Mouse (Mus musculus) lung, postnatal 25 days (tissue): ENCODE data around the gene Wasf2.
"Not testable (repeated sequence)": the region's sequence is repeated elsewhere in the genome, so short reads cannot be mapped to it uniquely, and the experiment has no call there.

Experiments used
- DNase-seq: peaks from one replicate; pipeline ENCODE4 v3.0.0; 2022; ENCODE audit warnings: low spot score

Gene Wasf2

DNA sequence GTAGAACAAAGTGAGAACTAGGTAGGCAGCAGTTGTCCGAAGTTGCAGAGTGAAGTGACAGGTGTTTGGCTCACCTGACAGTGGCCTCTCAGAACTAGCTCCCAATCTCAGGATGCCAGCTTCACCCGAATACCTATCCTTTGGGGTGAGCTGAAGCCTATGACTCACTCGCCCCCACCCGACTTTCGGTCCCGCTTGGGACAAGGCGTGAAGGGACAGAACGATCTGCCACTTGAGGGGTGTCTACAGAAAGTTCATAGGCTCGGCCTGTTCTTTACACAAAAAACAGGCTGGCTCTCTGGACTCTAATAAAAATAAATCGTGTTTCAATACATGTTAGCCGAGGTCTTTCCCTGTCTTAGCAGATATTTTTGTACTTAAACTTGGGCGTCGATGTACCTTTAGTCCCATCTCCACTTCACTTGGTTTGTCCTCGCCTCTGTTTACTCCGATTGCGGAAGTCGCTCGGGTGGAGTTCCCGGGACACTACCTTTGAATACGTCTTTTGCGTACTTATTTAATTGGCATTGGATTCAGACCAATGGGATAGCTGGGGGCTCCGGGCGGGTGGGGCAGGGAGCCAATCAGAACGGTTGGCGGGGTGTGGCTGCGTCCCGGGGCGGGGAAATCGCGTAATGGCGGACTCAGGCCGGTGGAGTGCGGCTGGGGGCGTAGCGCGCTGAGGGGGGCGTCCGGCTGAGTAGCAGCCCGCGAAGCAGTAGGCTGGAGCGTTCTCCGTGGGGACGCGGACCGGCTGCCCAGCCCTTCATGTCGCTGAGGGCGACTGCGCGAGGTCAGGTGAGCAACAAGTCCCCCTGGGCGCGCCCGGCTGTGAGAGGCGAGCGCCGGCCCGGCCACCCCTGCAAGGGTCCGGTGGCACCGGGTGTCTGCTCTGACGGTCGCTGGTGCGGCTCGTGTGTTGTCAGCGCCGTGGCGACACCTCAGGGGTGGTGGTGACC lies at the start of gene Wasf2:
TSS of gene Wasf2 (plus strand) at position 575 of the 959 bp plus-strand sequence.
- DNase-seq: peak; percentile 96

DNA sequence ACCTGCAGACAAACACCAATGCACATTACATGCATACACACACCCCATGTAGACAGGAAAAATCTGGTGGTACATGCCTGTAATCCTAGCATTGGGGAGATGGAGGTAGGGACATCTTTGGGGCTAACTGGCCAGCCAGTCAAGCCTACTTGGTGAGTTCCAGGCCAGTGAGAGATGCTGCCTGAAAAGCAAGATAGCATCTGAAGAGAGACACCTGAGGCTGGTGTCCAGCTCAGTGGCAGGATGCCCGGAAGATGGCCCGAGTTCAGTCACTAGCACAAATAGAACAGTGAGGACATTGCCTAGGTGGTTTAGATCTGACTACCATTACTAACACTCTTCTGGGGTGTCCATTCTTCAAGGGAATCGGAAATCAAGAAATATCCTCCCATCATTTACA lies 49.4 kb upstream of the Wasf2 start:
- DNase-seq: no peak

DNA sequence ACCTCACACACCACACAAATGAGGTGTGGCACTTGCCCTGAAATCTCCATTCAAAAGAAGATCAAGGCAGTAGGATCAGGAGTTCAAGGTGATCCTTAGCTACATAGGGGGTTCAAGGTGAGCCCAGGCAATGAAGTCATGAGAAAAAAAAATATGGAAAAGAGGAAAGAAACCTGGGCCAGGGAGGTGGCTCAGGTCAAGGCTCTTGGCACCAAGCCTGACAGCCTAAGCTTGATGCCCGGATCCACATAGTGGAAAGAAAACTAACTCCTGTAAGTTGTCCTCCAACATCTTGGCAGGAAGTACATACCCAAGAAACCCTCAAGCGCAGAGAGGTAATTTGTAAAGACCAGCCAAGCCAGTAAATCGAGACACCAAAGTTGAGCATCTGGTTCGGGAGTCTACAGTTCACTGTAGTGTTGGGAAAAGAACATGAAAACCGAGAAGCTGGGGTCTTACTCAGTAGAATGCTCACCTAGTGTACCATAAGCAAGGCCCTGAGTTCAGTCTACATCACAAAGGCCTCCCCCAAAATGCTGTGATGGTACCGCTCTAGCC lies 48.0 kb upstream of the Wasf2 start:
- no peak for DNase-seq

DNA sequence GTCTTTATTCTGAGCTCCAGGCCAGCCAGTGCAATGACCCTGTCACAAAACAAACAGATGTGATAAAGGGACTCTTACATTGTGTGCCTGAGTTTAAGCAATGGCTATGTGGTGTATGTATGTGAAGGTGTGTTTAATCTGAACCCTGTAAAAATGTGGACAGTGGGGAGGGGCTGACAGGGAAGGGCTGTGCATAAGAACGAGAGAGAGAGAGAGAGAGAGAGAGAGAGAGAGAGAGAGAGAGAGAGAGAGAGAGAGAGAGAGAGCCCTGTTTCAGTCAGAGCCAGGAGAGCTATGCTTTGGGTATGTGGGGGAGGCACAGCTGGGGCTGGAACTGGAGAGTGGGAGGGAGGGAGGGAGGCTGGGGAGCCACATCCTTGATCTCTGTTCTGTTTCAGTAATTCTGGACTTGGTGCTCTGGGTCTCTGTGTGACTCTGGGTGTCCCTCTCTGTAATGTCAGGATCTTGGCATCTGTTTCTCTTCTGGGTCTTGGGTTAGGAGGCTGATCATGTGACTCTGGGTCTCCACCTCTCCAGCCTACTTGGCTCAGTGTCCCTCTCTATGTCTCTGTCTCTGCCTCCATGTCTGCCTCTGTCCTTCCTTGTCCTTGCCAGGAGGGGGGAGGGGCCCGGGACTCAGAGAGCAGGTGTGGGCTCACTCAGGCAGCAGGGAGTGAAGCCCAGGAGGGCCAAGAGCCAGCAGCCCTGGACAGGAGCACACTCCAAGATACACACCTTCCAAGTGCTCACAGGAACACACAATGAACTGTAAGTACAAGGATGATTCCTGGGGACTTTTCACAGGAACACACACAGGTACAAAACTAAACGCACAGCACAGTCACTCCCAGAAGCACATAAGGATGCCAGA lies 46.1 kb upstream of the Wasf2 start:
- peak; percentile 55 for DNase-seq

DNA sequence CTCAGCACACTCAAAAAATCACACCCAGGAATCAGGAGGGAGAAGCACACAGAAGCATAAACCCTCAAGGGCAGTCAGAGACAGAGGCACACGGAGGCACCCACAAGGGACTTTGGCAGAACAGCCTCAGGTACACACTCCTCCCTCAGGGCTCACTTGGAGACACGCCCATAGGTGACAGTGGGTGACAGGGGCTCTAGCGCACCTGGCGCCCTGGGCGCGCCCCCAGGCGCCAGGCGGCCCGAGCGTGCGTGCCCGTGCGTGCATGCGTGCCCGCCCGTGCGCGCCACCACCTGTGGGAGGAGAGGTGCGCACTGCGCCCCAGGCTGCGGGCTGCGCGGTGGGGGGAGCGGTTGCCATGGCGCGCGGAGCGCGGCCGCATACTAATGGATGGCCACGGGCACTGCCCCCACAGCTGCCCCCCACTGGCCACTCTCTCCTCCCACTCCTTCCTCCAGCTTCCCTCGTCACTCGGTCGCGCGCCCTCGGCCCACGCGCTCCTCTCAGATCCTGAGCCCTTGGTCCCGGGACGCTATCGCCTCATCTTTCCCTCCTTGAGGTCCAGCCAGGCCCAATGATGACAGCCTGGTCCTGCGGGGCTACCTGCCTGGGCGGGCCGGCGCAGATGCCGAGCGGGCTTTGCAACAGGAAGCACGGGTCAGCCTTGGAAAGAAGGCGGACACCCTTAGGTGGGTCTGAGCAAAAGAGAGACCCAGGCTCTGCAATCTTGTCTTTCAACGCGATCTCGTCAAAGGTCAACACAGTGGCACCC lies 45.1 kb upstream of the Wasf2 start:
- DNase-seq: no peak

DNA sequence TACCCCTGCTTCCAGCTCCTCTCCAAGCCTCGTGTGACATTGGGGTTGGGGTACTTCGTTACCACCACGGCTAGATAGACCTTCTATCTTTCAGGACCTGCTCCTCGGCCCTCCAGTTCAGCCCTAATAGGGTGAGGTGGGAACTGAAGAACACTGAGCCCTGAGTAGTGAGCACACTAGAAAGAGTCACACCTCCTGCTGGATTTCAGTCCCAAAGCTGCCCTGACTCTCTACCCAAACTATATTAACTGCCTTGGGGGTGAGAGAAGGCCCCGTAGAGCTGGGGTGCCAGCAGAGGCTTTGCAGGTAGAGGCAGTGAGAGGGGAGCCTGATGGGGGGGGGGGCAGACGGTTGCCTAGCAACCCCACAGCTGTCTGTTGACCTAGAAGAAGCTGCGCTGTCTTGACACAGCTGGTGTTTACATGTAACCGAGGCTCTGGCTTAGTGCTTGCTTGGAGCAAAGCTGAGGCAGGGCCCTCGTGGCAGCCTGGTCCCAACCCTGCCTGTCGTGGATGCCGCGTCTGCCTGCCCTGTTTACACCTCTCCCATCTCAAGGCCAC lies 44.4 kb upstream of the Wasf2 start:
- DNase-seq: peak; percentile 52

DNA sequence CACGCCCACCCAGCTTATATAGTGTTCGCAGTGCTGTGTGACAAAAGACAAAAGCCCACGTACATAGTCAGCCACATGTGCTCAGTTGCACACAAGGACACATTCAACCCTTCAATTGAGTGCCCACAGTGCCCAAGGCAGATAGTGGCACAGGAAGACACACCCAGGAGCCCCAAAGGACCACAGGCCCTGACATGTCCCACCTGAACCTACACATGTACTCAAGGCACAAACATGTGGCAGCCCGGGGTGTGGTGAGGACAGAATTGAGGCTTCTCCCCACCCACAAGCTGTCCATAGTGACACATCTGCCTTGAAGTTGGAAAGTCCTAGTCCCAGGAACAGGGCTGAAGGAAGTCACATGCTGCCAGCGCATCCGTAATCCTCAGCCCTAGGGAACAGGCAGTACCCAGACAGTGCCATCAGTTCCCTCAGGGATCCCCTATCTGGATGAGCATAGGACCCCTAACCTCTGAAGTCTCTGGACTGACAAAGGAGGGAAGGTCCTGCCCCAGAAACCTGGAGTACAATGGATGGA lies 43.1 kb upstream of the Wasf2 start:
- peak; percentile 35 for DNase-seq

DNA sequence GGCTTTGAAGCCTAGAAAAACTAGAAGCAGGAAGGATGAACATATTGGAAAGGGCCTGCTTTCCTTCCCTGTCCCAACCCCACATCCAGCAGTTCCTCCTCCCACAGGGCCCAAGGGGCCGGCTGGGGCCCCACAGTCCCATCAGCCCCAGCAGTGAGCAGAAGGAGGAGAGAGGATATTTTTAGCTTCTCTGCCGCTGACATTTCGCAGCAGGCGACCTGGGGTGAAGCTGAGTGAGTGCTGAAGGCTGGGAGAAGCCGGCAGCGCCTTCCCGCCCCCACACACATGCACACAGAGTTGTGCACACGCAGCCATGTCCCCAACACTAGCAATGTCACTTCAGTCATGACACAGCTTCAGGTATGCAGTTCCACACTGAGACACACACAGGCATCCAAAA lies 42.5 kb upstream of the Wasf2 start:
- peak; percentile 59 for DNase-seq

DNA sequence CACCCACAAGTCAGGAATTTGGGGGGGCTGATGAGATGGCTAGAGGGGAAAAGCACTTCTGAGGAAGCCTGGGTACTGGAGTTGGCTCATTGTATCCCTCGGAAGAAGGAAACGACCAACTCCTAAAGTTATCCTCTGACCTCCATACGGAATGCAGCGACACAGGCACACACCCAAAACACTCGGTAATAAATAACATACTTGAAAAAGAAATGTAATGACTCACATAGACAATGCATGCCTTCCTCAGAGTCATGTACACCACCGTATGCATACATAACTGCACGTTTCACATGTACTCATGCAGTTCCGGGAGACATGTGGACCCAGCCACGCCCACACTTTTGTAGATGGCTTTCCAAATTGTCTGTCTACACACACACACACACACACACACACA lies 41.0 kb upstream of the Wasf2 start:
- DNase-seq: no peak

DNA sequence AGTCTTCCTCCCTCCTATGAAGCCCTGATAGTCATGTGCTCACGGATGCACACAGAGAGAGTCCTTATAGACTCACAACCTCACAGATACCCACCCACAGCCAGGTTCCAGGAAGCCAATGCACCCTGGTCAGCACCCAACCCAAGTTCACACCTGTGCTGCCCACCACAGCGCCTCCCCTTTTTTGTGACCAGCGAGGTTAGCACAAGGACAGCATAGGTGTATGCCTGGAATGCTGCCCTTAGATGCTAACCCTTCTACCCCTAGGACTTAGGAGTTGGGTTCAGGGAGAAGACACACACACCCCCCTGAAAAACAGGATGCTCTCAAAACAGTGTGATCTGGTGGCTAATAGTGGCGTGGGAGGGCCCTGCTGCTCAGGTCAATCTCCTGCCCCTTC lies 40.5 kb upstream of the Wasf2 start:
- no peak for DNase-seq

DNA sequence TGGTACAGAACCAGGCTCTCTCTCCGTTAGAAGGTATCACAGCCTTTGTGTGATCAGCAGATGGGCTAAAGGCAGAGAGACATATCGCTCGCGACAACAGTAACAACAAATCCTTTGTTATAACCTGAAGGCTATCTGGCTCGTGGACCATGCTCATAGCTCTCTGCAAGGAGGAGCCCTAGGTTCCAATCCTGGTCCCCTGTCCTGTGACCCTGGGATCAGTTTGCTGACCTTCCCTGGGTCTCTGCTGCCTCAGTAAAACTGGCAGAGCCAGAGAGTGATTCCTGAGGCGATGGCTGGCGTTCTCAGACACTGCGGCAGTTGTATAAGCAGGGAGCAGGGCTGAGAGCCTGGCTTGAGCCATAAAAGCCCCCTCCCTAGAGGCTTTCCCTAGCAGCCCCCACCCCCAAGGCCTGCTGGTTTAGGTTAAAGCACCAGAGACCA lies 40.0 kb upstream of the Wasf2 start:
- DNase-seq: no peak

DNA sequence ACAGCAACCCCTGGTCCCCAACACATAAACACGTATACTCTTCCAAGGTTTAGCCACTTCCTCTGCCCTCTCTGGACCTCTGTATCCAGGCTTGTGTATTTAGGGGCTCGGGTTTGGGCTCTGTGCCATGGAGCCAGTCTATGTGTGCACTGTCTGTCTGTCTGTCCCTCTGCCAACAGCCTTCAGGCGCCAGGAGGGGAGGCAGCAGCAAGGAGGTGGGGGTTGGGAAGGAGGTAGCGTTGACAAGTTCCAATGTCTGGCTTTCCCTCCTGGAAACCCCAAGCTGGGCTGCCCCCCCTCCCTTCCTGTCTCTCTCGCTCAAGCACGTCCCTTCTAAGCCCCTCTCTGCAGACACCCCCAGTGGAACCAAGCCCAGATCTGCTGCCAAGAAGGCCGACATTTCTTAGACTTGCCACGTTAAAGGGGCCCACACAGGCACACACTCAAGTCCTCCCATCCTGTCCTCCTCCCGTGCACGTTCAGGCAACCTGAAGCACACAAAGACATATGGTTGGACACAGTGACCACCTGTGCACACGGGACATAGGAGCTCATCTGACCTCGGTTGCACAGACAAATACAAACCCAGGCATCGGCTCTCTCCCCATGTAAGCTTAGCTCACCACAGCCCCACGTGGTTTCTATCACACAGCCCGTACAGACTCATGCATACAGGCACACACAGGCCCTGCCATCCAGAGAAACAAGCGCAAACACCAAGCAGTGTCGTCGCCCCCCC lies 39.4 kb upstream of the Wasf2 start:
- peak; percentile 39 for DNase-seq

DNA sequence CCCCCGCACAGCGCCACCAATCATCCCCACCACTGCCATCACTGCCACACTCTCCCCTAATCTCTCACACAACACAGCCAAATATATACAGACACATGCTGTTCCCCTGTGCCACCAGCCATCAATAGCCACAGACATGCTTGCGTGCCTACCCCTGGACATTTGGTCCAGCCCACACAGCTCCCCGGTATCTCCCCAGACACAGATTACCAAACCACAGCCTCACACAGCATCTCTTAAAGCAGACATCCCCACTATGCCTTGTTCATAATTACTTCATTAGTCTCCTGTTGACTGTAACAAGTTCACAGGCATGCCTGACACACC lies 38.9 kb upstream of the Wasf2 start:
- no peak for DNase-seq

DNA sequence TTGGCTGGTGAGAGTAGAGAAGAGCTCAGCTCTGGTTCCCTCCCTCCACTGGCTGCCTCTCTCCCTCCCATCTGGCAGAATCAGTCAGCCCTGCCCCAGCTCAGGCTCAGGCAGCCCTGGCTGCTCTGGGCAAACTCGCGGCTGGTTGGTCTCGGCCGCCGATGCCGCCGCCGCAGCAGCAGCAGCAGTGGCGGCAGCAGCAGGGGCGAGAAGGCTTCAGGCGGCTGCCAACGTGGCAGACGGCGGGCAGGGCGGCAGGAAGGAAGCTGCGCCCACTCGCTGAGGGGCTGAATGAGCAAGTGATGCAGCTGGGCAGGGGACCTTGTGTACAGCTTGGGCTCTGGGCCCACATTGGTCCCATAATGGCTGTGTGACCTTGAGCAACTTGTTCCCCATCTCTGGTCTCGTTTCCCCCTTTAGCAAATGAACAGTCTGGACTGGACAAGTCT lies 37.8 kb upstream of the Wasf2 start:
- no peak for DNase-seq

DNA sequence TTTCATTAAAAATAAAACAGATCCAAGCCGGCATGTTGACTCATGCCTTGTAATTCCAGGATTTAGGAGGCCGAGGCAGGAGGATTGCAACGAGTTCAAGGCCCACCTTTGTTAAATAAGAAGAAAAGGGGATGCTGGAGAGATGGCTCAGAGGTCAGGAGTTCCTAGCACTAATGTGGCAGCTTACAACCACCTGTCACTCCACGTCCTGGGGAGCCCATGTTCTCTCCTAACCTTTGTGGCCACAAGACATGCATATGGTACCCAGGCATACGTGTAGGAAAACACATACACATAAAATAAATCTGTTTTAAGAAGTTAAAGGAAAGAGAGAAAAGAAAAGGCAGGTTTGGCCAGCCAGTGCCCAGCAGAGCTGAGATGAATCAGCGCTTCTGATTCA lies 37.2 kb upstream of the Wasf2 start:
- DNase-seq: no peak

DNA sequence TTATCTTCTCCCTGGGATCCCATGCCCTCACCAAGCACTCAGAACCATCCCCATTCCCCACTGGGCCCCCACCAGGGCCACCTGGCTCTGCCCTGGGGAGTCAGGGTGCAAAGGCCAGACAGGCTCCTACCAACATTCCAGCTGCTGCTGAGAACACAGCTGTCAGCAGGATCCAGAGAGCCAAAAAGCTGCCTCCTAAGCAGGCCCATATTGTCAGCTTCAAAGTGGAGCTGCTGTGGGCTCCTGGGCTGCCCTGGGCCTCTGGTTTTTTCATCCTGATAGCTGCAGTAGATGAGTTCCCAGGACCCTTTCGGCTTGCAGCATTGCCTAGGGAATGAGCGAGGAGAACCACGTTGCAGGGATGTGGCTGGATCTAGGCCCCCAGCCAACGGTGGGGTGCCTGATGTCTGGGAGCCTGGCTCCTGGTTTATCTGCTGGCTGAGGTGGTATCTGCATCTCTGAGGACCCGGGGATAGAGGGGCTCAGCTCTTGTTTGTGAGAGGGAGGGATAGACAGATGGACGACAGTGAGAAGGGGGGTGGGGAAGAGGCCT lies 36.7 kb upstream of the Wasf2 start:
- DNase-seq: no peak

DNA sequence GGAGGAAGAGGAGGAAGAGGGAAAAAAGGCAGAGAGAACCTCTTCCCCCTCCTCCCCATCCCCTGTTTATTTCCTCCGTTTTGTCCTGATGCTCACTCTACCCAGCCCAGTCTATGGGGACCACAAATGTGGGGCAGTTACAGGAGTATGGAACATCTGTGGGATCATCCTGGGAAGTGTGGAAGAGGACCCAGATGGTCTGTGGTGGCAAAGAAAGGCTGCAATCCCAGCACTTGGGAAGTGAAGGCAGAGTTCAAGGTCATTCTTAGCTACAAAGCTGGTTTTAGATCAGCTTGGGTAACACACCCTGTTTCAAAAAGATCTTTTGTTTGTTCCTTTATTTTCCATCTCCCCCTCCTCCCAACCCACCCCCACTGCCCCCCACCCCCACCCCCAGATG lies 36.0 kb upstream of the Wasf2 start:
- DNase-seq: no peak

DNA sequence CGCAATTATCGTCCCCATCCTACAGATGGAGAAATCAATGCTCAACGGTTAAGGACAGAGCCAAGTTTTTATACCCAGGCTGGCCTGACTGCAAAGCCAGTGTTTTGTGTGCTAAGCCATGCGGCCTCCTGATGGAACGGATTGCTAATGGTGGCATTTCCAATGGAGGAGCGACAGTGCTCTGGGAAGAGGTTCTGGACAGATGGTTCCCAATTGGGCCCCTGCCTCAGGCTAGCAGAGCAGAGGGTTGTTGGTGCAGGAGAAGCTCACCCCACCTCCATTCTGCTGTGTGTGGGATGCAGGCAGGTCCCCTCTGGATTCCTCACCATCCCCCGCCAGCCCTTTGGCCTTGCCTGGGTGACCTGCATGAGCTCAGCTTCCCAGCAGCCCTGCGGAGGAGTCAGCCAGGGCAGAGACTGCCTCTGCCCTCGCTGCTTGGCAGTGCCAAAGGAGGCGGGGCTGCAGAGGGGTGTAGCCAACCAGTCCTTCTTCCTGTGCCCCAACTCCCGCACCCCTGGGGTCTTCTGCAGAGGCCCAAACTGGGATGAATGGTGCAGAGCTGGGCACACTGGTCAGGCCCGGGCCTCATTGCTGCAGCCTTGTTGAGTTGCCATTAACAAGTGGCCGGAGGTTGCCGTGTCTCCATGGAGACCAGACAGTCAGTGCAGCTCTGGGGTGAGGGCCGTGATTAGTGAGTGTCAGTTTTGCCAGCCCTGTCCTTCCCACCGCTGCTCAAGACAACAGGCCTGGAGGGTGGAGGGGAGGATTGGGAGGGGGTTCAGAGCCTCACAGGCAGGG lies 35.2 kb upstream of the Wasf2 start:
- DNase-seq: peak; percentile 77

DNA sequence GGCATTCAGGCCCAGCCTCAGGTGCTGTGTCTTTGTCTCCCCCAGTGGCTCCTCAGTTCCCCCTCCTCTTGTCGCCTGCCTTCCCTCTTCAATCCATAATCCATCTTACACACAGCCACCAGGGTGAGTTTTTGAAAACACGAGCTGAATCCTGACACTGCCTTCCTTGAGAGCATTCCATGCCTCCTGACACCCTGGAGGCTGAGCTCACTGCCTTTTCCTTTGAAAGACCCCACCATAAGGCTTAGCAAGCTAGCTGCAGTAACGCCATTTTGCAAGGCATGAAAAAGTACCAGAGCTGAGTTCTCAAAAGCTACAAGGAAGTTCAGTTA lies 34.6 kb upstream of the Wasf2 start:
- DNase-seq: not testable (repeated sequence)

DNA sequence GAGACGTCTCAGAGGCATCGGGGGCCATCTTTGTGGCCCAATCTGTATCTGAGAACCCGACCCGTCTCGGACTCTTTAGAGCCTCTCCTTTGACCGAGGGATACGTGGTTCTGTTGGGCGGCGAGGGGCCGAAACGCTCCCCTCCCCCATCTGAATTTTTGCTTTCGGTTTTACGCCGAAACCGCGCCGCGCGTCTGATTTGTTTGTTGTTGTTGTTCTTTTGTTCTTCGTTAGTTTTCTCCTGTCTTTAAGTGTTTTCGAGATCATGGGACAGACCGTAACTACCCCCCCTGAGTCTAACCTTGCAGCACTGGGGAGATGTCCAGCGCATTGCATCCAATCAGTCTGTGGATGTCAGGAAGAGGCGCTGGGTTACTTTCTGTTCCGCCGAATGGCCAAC lies 33.6 kb upstream of the Wasf2 start:
- not testable (repeated sequence) for DNase-seq
